Mouse (Mus musculus): Measurements from ENCODE around the gene Pip4k2c. TPM values are rescaled to one million over a fixed set of nuclear protein-coding genes. Genes with fewer than 3 reads are reported as not detected.
"Not testable (repeated sequence)": the region's sequence is repeated elsewhere in the genome, so short reads cannot be mapped to it uniquely, and the experiment has no call there.

Pip4k2c gene
- total RNA-seq, 2 experiments from 2014 or later = 116 to 121 TPM

- no peak for DNase-seq (ENCODE audit: low spot score in 2 of 2)
These were observed 402 bp downstream of the Pip4k2c start for GRCm38 (mm10) chr10:127210961-127211405.

- no peak for DNase-seq (ENCODE audit: low spot score in 2 of 2)
These were observed 1.3 kb downstream of the Pip4k2c start for GRCm38 (mm10) chr10:127209928-127210570.

GRCm38 (mm10) chr10:127208921-127209320 is 2.5 kb downstream of the Pip4k2c start:
- DNase-seq (ENCODE audit: low spot score in 2 of 2) = peak in 1 of 2 experiments; percentile 73

- DNase-seq (ENCODE audit: low spot score in 2 of 2) = no peak
These were observed 6.0 kb downstream of the Pip4k2c start for GRCm38 (mm10) chr10:127205373-127205772.

GRCm38 (mm10) chr10:127204589-127204988 is 6.8 kb downstream of the Pip4k2c start:
- no peak for DNase-seq (ENCODE audit: low spot score in 2 of 2)

GRCm38 (mm10) chr10:127203106-127203505 is 8.3 kb downstream of the Pip4k2c start:
- no peak for DNase-seq (ENCODE audit: low spot score in 2 of 2)

GRCm38 (mm10) chr10:127200279-127200678 is 11.1 kb downstream of the Pip4k2c start:
- DNase-seq (ENCODE audit: low spot score in 2 of 2) = no peak

- DNase-seq (ENCODE audit: low spot score in 2 of 2) = no peak
These were observed 11.9 kb downstream of the Pip4k2c start for GRCm38 (mm10) chr10:127199474-127199873.

GRCm38 (mm10) chr10:127199068-127199467 is 12.3 kb downstream of the Pip4k2c start:
- no peak for DNase-seq (ENCODE audit: low spot score in 2 of 2)

- no peak for DNase-seq (ENCODE audit: low spot score in 2 of 2)
These were observed 12.9 kb downstream of the Pip4k2c start for GRCm38 (mm10) chr10:127198492-127198891.

- DNase-seq (ENCODE audit: low spot score in 2 of 2) = no peak
These were observed 13.8 kb downstream of the Pip4k2c start for GRCm38 (mm10) chr10:127197505-127198110.

- no peak for DNase-seq (ENCODE audit: low spot score in 2 of 2)
These were observed 14.3 kb downstream of the Pip4k2c start for GRCm38 (mm10) chr10:127197104-127197503.

GRCm38 (mm10) chr10:127196392-127196791 is 15.0 kb downstream of the Pip4k2c start:
- no peak for DNase-seq (ENCODE audit: low spot score in 2 of 2)

GRCm38 (mm10) chr10:127195328-127196129 is 15.9 kb downstream of the Pip4k2c start, which contains the start of gene Dtx3:
Dtx3 (minus strand) TSS chr10:127195728.
- peak in 1 of 2 experiments; percentile 66 for DNase-seq (ENCODE audit: low spot score in 2 of 2)

GRCm38 (mm10) chr10:127194428-127195327 is 16.7 kb downstream of the Pip4k2c start:
- DNase-seq (ENCODE audit: low spot score in 2 of 2) = no peak

GRCm38 (mm10) chr10:127193011-127193410 is 18.4 kb downstream of the Pip4k2c start:
- no peak for DNase-seq (ENCODE audit: low spot score in 2 of 2)

GRCm38 (mm10) chr10:127192057-127192328 is 19.4 kb downstream of the Pip4k2c start:
- not testable (repeated sequence) for DNase-seq (ENCODE audit: low spot score in 2 of 2)

- no peak for DNase-seq (ENCODE audit: low spot score in 2 of 2)
These were observed 20.0 kb downstream of the Pip4k2c start for GRCm38 (mm10) chr10:127191191-127192056.

GRCm38 (mm10) chr10:127190398-127191190 is 20.8 kb downstream of the Pip4k2c start:
- DNase-seq (ENCODE audit: low spot score in 2 of 2) = no peak
